Mouse (Mus musculus): ENCODE measurements around the gene Pogz. TPM values are rescaled to one million over a fixed set of nuclear protein-coding genes. Genes with fewer than 3 reads are reported as not detected.

Gene Pogz
- polyA plus RNA-seq, 1 experiment from 2014 or later, result 21.1 TPM

DNA sequence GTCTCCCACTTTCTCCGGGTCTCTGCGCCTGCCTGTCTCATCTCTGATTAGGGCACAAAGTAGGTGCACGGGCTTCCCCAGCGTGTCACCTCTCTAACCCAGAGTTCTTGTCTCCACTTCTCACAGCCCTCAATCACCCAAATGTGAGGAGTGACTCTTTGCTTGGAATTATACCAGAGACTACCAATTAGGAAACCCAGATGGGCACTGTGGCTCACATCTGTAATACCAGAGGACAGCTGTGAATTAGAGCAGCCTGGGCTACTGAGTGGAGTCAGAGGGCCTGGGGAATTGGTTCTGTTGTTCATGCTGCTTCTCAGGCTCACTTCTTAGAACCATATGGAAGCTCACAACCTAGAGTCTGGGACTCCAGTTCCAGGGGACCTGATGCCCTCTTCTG lies 32.4 kb upstream of the Pogz start:
- no peaks in the 10 kb centered on the region for H3K9me3 ChIP-seq (replicated peaks; ENCODE audit: control insufficient read depth, low read length, poor library complexity, severe bottlenecking)
- no peaks in the 10 kb centered on the region for H3K27me3 ChIP-seq (ENCODE audit: control insufficient read depth, insufficient read depth, low read depth, low read length)
- no peaks in the 10 kb centered on the region for H3K4me1 ChIP-seq (ENCODE audit: control insufficient read depth, insufficient read depth, low read length)
- WGBS, result 85% methylated on average over 4 of the region's 4 CpGs
- H3K27ac ChIP-seq (ENCODE audit: low read length), result no peak overlapping the region
- no peak overlapping the region for H3K9ac ChIP-seq (ENCODE audit: low read depth, low read length)
- H3K36me3 ChIP-seq (ENCODE audit: control insufficient read depth, insufficient read depth, low read length), result no peaks in the 10 kb centered on the region
- ATAC-seq, result no peak
- H3K4me3 ChIP-seq (ENCODE audit: low read depth, low read length), result no peak overlapping the region
- H3K4me2 ChIP-seq (ENCODE audit: low read length), result no peak overlapping the region

DNA sequence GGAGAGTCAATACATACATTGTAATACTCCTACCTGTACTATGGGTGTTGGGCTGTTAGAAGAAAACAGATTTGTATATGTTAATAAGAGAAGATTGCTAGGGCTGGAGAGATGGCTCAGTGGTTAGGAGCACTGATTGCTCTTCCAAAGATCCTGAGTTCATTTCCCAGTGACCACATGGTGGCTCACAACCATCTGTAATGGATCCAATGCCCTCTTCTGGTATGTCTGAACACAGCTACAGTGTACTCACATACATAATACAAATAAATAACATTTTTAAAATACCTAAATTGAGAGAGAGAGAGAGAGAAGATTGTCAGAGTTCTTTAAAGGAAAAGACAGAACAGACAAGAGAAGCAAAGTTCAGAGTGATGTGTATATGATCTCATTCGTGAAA lies 29.1 kb upstream of the Pogz start:
- no peaks in the 10 kb centered on the region for H3K36me3 ChIP-seq (ENCODE audit: control insufficient read depth, insufficient read depth, low read length)
- no peak overlapping the region for H3K9ac ChIP-seq (ENCODE audit: low read depth, low read length)
- H3K4me2 ChIP-seq (ENCODE audit: low read length), result no peak overlapping the region
- H3K9me3 ChIP-seq (replicated peaks; ENCODE audit: control insufficient read depth, low read length, poor library complexity, severe bottlenecking), result no peaks in the 10 kb centered on the region
- H3K4me3 ChIP-seq (ENCODE audit: low read depth, low read length), result no peak overlapping the region
- no peaks in the 10 kb centered on the region for H3K4me1 ChIP-seq (ENCODE audit: control insufficient read depth, insufficient read depth, low read length)
- H3K27ac ChIP-seq (ENCODE audit: low read length), result no peak overlapping the region
- ATAC-seq, result no peak
- WGBS, result 97% methylated on average over 1 of the region's 1 CpGs
- no peaks in the 10 kb centered on the region for H3K27me3 ChIP-seq (ENCODE audit: control insufficient read depth, insufficient read depth, low read depth, low read length)

DNA sequence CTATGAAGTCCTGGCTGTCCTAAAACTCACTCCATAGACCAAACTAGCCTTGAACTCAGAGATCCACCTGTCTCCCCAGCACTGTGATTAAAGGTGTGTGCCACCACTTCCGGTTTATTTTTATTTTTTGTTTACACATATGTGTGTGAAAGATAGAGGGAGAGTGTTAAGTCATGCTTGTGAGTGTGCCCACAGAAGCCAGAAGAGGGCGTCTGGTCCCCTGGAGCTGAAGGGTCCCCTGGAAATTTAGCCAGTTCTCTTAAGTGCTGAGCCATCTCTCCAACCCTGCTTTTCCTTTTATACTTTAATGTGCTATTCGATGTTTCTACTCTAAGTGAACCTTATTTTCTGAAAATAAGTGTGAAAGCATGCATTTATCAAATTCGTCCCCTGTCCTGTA lies 25.7 kb upstream of the Pogz start:
- 0 out of 2 replicates have a peak, but pooled peaks have one; percentile 25 for ATAC-seq
- no peak overlapping the region for H3K4me3 ChIP-seq (ENCODE audit: low read depth, low read length)

DNA sequence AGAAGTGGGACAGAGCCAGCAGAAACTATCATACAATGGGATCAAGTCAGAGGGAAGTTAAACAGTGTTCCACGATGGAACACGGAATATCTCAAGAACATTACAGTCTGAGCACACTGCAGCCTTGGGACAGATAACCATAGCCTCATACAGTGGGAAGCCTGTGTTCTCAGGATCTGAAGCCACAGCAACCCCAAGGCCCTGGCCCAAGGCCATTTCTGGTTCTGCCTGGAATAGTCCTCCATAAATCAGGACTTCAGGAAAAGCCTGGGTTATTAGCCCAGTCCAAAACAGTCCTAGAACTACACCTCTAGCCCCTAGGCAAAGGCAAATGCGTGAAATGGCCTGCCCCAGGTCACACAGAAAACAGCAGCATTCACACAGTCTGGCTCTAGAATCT lies 23.7 kb upstream of the Pogz start:
- Histone ChIP-seq H3K4me1 (ENCODE audit: control insufficient read depth, insufficient read depth, low read length) (no peaks in the 10 kb centered on the region), H3K4me3 (ENCODE audit: low read depth, low read length) (no peak overlapping the region), H3K27ac (ENCODE audit: low read length) (no peak overlapping the region), H3K4me2 (ENCODE audit: low read length) (no peak overlapping the region), H3K9me3 (replicated peaks; ENCODE audit: control insufficient read depth, low read length, poor library complexity, severe bottlenecking) (no peaks in the 10 kb centered on the region), H3K36me3 (ENCODE audit: control insufficient read depth, insufficient read depth, low read length) (no peaks in the 10 kb centered on the region), H3K9ac (ENCODE audit: low read depth, low read length) (no peak overlapping the region), H3K27me3 (ENCODE audit: control insufficient read depth, insufficient read depth, low read depth, low read length) (no peaks in the 10 kb centered on the region)
- no peak for ATAC-seq
- WGBS, result 94% methylated on average over 3 of the region's 3 CpGs

More for the DNA sequence above, 25.7 kb upstream of the Pogz start:
- H3K36me3 ChIP-seq (ENCODE audit: control insufficient read depth, insufficient read depth, low read length), result no peaks in the 10 kb centered on the region
- H3K27me3 ChIP-seq (ENCODE audit: control insufficient read depth, insufficient read depth, low read depth, low read length), result no peaks in the 10 kb centered on the region
- H3K27ac ChIP-seq (ENCODE audit: low read length), result no peak overlapping the region
- H3K4me1 ChIP-seq (ENCODE audit: control insufficient read depth, insufficient read depth, low read length), result no peaks in the 10 kb centered on the region
- 0 out of 2 replicates have a peak overlapping the region, but pooled peaks have one; percentile 9 for H3K4me2 ChIP-seq (ENCODE audit: low read length)
- no peaks in the 10 kb centered on the region for H3K9me3 ChIP-seq (replicated peaks; ENCODE audit: control insufficient read depth, low read length, poor library complexity, severe bottlenecking)
- no peak overlapping the region for H3K9ac ChIP-seq (ENCODE audit: low read depth, low read length)
- 22% methylated on average over 4 of the region's 4 CpGs for whole genome bisulfite sequencing

DNA sequence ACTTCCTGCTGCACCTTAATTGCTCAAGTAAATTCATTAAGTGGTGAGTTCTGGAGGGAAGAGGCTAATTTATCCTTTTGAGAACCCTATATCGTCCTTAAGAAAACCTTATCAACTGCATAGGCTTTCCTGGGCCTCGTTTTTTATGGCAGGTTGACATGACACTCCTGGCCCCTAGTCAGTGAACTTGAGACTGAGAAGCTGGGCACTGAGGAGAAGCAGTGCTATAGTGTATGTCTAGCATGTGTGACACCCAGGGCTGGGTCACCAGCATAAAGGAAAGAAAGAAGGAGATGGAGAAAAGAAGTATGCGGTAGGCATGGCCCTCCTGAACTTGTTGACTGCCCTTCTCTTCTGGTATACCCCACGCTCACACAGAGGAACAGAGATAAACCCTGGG lies 23.3 kb upstream of the Pogz start:
- WGBS, result 84% methylated on average over 4 of the region's 4 CpGs
- no peak overlapping the region for H3K4me3 ChIP-seq (ENCODE audit: low read depth, low read length)
- H3K27ac ChIP-seq (ENCODE audit: low read length), result no peak overlapping the region
- H3K27me3 ChIP-seq (ENCODE audit: control insufficient read depth, insufficient read depth, low read depth, low read length), result no peaks in the 10 kb centered on the region
- no peak overlapping the region for H3K4me2 ChIP-seq (ENCODE audit: low read length)
- H3K9me3 ChIP-seq (replicated peaks; ENCODE audit: control insufficient read depth, low read length, poor library complexity, severe bottlenecking), result no peaks in the 10 kb centered on the region
- ATAC-seq, result no peak
- no peaks in the 10 kb centered on the region for H3K36me3 ChIP-seq (ENCODE audit: control insufficient read depth, insufficient read depth, low read length)
- no peak overlapping the region for H3K9ac ChIP-seq (ENCODE audit: low read depth, low read length)
- no peaks in the 10 kb centered on the region for H3K4me1 ChIP-seq (ENCODE audit: control insufficient read depth, insufficient read depth, low read length)

DNA sequence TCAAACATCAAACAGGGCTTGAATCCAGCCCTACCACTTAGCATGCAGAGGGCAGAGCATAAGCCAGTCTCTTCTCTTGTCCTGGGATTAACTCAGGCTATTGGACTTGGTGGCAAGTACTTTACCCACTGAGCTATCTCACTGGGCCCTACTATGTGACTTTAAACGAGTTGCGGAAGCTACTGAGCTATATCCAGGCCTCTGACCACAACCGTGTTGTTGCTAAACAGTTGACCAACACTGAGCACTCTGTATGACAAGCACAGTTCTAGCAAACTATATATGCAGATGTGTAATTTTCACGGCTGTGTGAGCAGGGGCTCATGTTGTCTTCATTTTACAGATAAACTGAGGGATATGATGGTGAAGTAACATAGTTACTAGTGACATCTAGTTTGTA lies 22.7 kb upstream of the Pogz start:
- no peaks in the 10 kb centered on the region for H3K27me3 ChIP-seq (ENCODE audit: control insufficient read depth, insufficient read depth, low read depth, low read length)
- 84% methylated on average over 4 of the region's 4 CpGs for WGBS
- H3K36me3 ChIP-seq (ENCODE audit: control insufficient read depth, insufficient read depth, low read length), result no peaks in the 10 kb centered on the region
- H3K4me2 ChIP-seq (ENCODE audit: low read length), result no peak overlapping the region
- ATAC-seq, result no peak
- H3K4me3 ChIP-seq (ENCODE audit: low read depth, low read length), result no peak overlapping the region
- H3K27ac ChIP-seq (ENCODE audit: low read length), result no peak overlapping the region
- H3K9ac ChIP-seq (ENCODE audit: low read depth, low read length), result no peak overlapping the region
- no peaks in the 10 kb centered on the region for H3K9me3 ChIP-seq (replicated peaks; ENCODE audit: control insufficient read depth, low read length, poor library complexity, severe bottlenecking)
- no peaks in the 10 kb centered on the region for H3K4me1 ChIP-seq (ENCODE audit: control insufficient read depth, insufficient read depth, low read length)

DNA sequence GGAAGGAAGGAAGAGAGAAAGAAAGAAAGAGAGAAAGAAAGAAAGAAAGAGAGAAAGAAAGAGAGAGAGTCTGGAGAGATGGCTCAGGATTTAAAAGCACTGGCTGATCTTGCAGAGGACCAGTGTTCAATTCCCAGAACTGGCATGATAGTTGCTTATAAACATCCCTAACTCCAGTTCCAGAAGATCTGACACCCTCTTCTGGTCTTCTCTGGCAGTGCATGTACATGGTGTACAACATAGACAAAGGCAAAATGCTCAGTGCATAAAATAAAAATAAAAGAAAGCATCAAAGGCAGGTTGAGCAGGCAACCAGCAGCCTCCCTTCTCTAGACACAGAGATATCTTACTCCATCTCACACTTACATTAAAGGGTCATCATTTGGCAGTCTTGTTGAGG lies 21.8 kb upstream of the Pogz start:
- no peaks in the 10 kb centered on the region for H3K36me3 ChIP-seq (ENCODE audit: control insufficient read depth, insufficient read depth, low read length)
- no peak overlapping the region for H3K4me2 ChIP-seq (ENCODE audit: low read length)
- no peaks in the 10 kb centered on the region for H3K9me3 ChIP-seq (replicated peaks; ENCODE audit: control insufficient read depth, low read length, poor library complexity, severe bottlenecking)
- ATAC-seq, result no peak
- H3K9ac ChIP-seq (ENCODE audit: low read depth, low read length), result no peak overlapping the region
- H3K27me3 ChIP-seq (ENCODE audit: control insufficient read depth, insufficient read depth, low read depth, low read length), result no peaks in the 10 kb centered on the region
- no peak overlapping the region for H3K27ac ChIP-seq (ENCODE audit: low read length)
- no peak overlapping the region for H3K4me3 ChIP-seq (ENCODE audit: low read depth, low read length)
- 0 out of 2 replicates have a peak, but pooled peaks cover 3% of the 10 kb centered on the region for H3K4me1 ChIP-seq (ENCODE audit: control insufficient read depth, insufficient read depth, low read length)

DNA sequence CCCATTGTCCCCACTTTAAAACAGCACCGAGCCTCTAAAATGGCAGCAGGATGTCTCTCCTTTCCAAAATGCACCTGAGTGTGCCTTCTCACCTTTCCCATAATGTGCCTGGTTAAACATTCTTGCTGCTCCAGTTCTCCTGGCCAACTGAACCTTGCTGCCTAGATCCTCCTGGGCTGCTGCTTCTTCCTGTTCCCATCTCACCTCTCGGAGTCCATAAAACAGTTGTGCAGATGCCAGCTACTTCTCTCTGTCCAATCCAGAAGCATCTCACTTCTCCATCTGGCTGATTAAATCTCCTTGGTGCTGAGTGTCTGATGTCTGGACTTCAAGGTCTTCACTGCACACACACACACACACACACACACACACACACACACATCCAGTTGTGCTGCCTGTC lies 19.6 kb upstream of the Pogz start:
- no peaks in the 10 kb centered on the region for H3K27me3 ChIP-seq (ENCODE audit: control insufficient read depth, insufficient read depth, low read depth, low read length)
- H3K9me3 ChIP-seq (replicated peaks; ENCODE audit: control insufficient read depth, low read length, poor library complexity, severe bottlenecking), result no peaks in the 10 kb centered on the region
- H3K4me3 ChIP-seq (ENCODE audit: low read depth, low read length), result no peak overlapping the region
- H3K36me3 ChIP-seq (ENCODE audit: control insufficient read depth, insufficient read depth, low read length), result no peaks in the 10 kb centered on the region
- 0 out of 2 replicates have a peak, but pooled peaks cover 3% of the 10 kb centered on the region for H3K4me1 ChIP-seq (ENCODE audit: control insufficient read depth, insufficient read depth, low read length)
- 88% methylated on average over 2 of the region's 2 CpGs for WGBS
- H3K27ac ChIP-seq (ENCODE audit: low read length), result no peak overlapping the region
- no peak for ATAC-seq
- no peak overlapping the region for H3K4me2 ChIP-seq (ENCODE audit: low read length)
- no peak overlapping the region for H3K9ac ChIP-seq (ENCODE audit: low read depth, low read length)

DNA sequence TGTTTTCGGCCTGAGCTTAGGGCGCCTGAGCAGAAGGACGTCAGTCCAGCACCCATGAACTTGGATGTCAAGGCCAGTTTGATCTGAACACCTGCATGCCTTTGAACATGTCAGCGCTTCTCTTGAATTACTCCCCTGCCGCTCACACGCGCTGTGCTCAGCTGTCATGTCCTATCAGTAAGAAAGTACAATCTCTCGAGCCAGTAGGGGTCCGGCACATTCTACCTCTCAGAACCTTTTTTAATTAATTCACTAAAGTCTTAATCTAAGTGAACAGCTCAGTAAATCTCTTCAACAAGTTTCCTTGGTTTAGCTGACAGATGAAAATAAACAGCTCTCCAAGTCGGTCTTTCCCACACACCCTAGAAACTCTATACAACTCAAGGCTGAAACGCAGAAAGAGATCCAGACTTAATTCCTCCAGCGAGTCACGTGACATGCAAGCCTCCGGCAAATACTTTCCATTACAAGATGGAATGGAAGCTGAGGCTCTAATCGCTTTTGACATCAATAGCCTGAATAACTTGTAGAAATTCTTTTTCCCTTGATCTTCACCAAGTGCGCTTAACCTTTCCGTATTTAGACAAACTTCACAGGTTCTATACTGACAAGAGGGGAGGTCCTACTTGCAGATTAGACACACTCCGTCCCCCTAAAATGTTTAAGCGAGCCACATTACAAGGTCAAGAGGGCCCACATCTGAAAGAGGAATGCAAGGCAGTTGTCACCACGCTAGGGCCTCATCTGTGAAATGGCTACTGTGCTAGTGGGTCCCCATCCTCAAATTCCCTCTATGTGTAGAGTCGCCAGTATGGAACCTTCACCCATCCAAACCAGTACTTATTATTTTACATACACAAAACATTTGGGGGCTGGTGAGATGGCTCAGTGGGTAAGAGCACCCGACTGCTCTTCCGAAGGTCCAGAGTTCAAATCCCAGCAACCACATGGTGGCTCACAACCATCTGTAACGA lies 17.6 kb upstream of the Pogz start:
- Histone ChIP-seq H3K4me1 (ENCODE audit: control insufficient read depth, insufficient read depth, low read length) (peaks cover 3% of the 10 kb centered on the region; the same call in 1 of the 2 replicates), H3K4me2 (ENCODE audit: low read length) (no peak overlapping the region), H3K27ac (ENCODE audit: low read length) (no peak overlapping the region), H3K36me3 (ENCODE audit: control insufficient read depth, insufficient read depth, low read length) (no peaks in the 10 kb centered on the region), H3K9ac (ENCODE audit: low read depth, low read length) (no peak overlapping the region), H3K27me3 (ENCODE audit: control insufficient read depth, insufficient read depth, low read depth, low read length) (no peaks in the 10 kb centered on the region), H3K4me3 (ENCODE audit: low read depth, low read length) (no peak overlapping the region), H3K9me3 (replicated peaks; ENCODE audit: control insufficient read depth, low read length, poor library complexity, severe bottlenecking) (no peaks in the 10 kb centered on the region)
- no peak for ATAC-seq
- 45% methylated on average over 23 of the region's 24 CpGs for WGBS
